Mouse (Mus musculus): Measurements from ENCODE around the gene Crybb2.

DNA sequence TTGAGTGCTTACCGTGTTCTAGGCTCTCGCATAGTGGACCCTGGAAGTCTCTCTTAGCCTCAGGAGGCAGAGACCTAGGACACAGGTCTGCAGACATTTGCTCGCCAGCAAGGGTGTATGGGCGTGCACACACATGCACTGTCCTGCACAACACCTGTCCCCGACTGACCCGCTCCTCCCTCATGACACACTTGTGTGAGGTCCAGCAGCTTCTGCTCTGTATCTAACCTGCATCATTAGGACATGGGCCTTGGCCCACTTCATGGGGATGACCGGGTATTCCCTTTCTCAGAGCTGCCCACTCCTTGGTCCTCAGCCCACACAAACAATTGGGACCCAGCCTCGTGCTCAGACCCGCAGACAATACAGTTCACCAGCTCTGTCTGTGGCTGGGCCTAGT, 11.1 kb upstream of the Crybb2 start:
- TF ChIP-seq CTCF (IDR thresholded peaks at IDR 0.05) = no peak
- TF ChIP-seq EP300 (IDR thresholded peaks at IDR 0.05) = no peak
